Mouse (Mus musculus): Measurements from ENCODE around the gene Ttc7b.

DNA sequence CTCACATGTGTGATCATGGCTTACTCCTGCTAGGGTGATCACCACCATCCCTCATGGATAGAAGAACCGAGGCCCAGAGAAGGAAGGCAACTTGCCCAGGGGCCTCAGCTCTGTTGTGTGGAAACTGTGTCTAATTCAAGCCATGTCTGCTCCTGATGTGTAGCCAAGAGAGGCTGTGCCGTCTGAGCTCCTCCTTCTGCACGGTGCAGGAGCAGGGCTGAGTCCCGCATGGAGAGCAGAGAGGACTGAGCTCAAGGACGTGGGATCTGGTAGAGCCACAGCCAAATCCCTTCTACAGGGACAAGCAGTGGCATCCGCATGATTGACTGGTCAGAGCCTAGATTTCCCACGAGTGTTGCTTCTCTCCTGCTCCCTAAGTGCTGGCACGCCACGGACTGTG is 204.5 kb downstream of the Ttc7b start:
- no peak for TF ChIP-seq CTCF (IDR thresholded peaks at IDR 0.05; ENCODE audit: low read depth)
- TF ChIP-seq EP300 (IDR thresholded peaks at IDR 0.05; ENCODE audit: low read depth), result no peak

Measured in liver, postnatal 0 days (tissue).